Mouse (Mus musculus): Measurements from ENCODE around the gene Pxn. TPM values are rescaled to one million over a fixed set of nuclear protein-coding genes. Genes with fewer than 3 reads are reported as not detected.

Pxn gene
- total RNA-seq, 1 experiment: 29.4 TPM

DNA sequence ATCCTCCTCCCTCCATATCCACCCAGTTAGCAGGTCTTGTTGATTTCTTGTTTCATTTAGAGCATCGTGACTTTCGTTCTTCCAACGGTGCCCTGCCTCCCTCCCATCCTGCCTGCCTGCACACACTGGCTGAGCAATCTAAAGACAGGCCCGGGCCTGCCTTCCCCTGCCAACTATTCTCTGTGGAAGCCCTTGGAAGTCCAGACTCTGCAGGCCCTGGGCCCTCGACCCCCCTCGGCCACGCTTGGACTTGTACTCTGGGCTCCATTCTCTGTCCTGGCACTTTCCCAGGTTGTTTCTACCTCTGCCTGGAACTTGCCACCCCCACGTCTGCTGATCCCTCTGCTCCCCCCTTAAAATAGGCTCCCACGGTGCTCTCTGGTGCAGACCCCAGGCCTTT is 19.5 kb downstream of the Pxn start:
- in situ Hi-C loops (cut with MboI; ENCODE audit: low sequenced_read_pairs in 2 of 2, unreplicated experiment in 2 of 2): no loop called here
- Histone ChIP-seq H3K9me3 (ENCODE audit: control insufficient read depth, insufficient read depth, low read depth, low read length) (no peaks in the 10 kb centered on the region), H3K4me1 (ENCODE audit: control insufficient read depth in 2 of 2, insufficient read depth in 2 of 2, low read length in 2 of 2, poor library complexity in 1 of 2) (peaks cover 13 to 19% of the 10 kb centered on the region in 2 experiments)

DNA sequence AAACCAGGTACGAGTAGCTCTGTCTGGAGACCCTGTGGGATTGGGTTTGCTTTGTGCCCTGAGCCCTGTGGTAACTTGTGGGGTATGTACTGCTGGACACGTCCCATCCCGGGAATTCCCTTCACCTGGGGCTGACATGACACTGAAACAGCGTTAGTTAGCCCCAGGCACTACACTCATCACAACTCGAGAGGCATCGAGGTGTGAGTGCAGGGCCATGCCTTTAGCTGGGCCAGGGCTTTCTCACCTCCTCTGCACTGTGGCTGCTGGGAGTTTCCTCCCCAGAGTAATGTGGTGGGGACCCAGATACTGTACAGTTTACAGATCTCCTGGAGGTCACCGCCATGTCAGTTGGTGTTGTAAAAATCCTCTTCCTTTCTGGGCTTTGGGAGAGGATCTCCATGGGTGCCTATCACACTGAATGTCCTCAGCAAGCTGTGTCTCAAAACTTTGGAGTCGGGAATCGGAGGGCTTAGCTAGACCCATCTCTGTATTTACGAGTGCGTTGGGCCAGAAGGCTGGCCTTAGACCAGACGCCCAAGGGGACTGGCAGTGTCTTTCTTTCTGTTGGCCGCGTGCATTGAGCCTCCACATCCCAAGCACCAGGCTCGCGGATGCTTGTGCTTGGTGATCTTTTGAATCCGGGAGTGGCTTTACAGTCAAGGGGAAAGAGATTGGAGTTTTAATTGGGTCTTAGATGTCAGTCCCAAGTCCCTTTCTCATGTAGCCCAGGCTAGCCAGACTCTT is 20.2 kb downstream of the Pxn start:
- TF ChIP-seq ZNF384 (IDR thresholded peaks at IDR 0.05; ENCODE audit: low read depth, low read length) (no peak), ZC3H11A (IDR thresholded peaks at IDR 0.05; ENCODE audit: borderline replicate concordance, low read depth, low read length) (no peak), CHD2 (IDR thresholded peaks at IDR 0.05; ENCODE audit: low read depth, low read length) (no peak)
- Histone ChIP-seq H3K9ac (ENCODE audit: insufficient read depth, low read depth, low read length, poor library complexity, severe bottlenecking) (peak overlapping the region; percentile 32; the same call in 1 of the 2 replicates), H3K9me3 (ENCODE audit: control insufficient read depth, insufficient read depth, low read depth, low read length) (no peaks in the 10 kb centered on the region), H3K4me3 (ENCODE audit: insufficient read depth in 1 of 2, low read depth in 1 of 2, low read length in 2 of 2, poor library complexity in 1 of 2, severe bottlenecking in 1 of 2) (no peak overlapping the region), H3K36me3 (ENCODE audit: control insufficient read depth, insufficient read depth, low read length, poor library complexity, severe bottlenecking) (no peaks in the 10 kb centered on the region; the same call in 1 of the 2 replicates), H3K4me1 (ENCODE audit: control insufficient read depth in 2 of 2, insufficient read depth in 2 of 2, low read length in 2 of 2, poor library complexity in 1 of 2) (peaks cover 13 to 21% of the 10 kb centered on the region in 2 experiments), H3K27ac (ENCODE audit: insufficient read depth, low read depth, low read length, poor library complexity, severe bottlenecking) (no peak overlapping the region)
- in situ Hi-C loops (cut with MboI; ENCODE audit: low sequenced_read_pairs in 2 of 2, unreplicated experiment in 2 of 2): no loop called here
- no peak for DNase-seq (ENCODE audit: low read depth, low spot score)

More for the DNA sequence above, 19.5 kb downstream of the Pxn start:
- Histone ChIP-seq H3K9ac (ENCODE audit: insufficient read depth, low read depth, low read length, poor library complexity, severe bottlenecking) (peak overlapping the region; percentile 32; the same call in 1 of the 2 replicates), H3K27ac (ENCODE audit: insufficient read depth, low read depth, low read length, poor library complexity, severe bottlenecking) (no peak overlapping the region), H3K36me3 (ENCODE audit: control insufficient read depth, insufficient read depth, low read length, poor library complexity, severe bottlenecking) (no peaks in the 10 kb centered on the region; the same call in 1 of the 2 replicates), H3K4me3 (ENCODE audit: insufficient read depth in 1 of 2, low read depth in 1 of 2, low read length in 2 of 2, poor library complexity in 1 of 2, severe bottlenecking in 1 of 2) (no peak overlapping the region)
- no peak for DNase-seq (ENCODE audit: low read depth, low spot score)
- no peak for TF ChIP-seq ZC3H11A (IDR thresholded peaks at IDR 0.05; ENCODE audit: borderline replicate concordance, low read depth, low read length)
- no peak for TF ChIP-seq CHD2 (IDR thresholded peaks at IDR 0.05; ENCODE audit: low read depth, low read length)
- no peak for TF ChIP-seq HCFC1 (IDR thresholded peaks at IDR 0.05; ENCODE audit: borderline replicate concordance, insufficient read depth, low read length)
- no peak for TF ChIP-seq MAFK (IDR thresholded peaks at IDR 0.05; ENCODE audit: insufficient read depth, low read depth, low read length)
- TF ChIP-seq ZNF384 (IDR thresholded peaks at IDR 0.05; ENCODE audit: low read depth, low read length): no peak

DNA sequence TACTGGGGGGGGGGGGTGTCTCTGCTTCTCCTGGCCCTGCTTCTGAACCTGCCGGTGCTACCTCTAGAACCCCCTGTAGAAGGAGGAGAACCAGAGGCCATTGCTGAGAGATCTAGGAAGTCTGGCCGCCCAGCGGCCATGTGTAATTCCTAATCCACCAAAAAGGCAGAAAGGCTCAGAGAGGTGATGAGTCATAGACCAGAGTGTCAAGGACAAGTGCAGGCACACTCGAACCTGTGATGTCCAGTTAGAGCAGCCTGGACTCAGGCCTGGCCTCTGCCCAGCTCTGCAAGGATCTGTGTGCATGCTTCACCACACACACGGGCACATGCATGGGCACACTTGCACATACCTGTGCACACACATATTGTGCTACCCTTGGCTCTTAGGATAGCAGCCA is 21.7 kb downstream of the Pxn start:
- in situ Hi-C loops (cut with MboI; ENCODE audit: low sequenced_read_pairs in 2 of 2, unreplicated experiment in 2 of 2): no loop called here
- Histone ChIP-seq H3K36me3 (ENCODE audit: control insufficient read depth, insufficient read depth, low read length, poor library complexity, severe bottlenecking) (no peaks in the 10 kb centered on the region; the same call in 1 of the 2 replicates), H3K9ac (ENCODE audit: insufficient read depth, low read depth, low read length, poor library complexity, severe bottlenecking) (no peak overlapping the region), H3K4me1 (ENCODE audit: control insufficient read depth in 2 of 2, insufficient read depth in 2 of 2, low read length in 2 of 2, poor library complexity in 1 of 2) (peaks cover 15 to 31% of the 10 kb centered on the region in 2 experiments), H3K9me3 (ENCODE audit: control insufficient read depth, insufficient read depth, low read depth, low read length) (no peaks in the 10 kb centered on the region), H3K4me3 (ENCODE audit: insufficient read depth in 1 of 2, low read depth in 1 of 2, low read length in 2 of 2, poor library complexity in 1 of 2, severe bottlenecking in 1 of 2) (no peak overlapping the region), H3K27ac (ENCODE audit: insufficient read depth, low read depth, low read length, poor library complexity, severe bottlenecking) (no peak overlapping the region)
- TF ChIP-seq ZNF384 (IDR thresholded peaks at IDR 0.05; ENCODE audit: low read depth, low read length): no peak
- TF ChIP-seq MAFK (IDR thresholded peaks at IDR 0.05; ENCODE audit: insufficient read depth, low read depth, low read length): no peak
- no peak for TF ChIP-seq CHD2 (IDR thresholded peaks at IDR 0.05; ENCODE audit: low read depth, low read length)
- no peak for TF ChIP-seq ZC3H11A (IDR thresholded peaks at IDR 0.05; ENCODE audit: borderline replicate concordance, low read depth, low read length)
- no peak for TF ChIP-seq HCFC1 (IDR thresholded peaks at IDR 0.05; ENCODE audit: borderline replicate concordance, insufficient read depth, low read length)
- no peak for DNase-seq (ENCODE audit: low read depth, low spot score)

DNA sequence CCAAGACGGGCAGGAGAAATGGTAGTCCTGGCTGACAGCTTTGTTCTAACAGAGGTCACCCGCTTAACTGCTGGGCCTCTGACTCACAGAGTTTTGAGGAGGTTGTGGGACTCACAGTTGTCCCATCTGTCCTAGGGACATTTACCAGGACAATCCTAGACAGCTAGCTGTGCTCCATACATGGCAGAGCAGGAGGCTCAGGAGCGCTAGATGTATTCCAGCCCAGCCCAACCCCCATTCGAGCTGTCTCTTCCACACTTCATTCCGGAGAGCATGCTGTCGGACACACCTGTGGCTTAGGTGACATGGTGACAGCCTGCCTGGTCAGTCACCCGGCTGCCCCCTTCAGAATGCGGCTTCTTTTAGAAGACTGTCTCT is 22.9 kb downstream of the Pxn start:
- Histone ChIP-seq H3K27ac (ENCODE audit: insufficient read depth, low read depth, low read length, poor library complexity, severe bottlenecking) (no peak overlapping the region), H3K9ac (ENCODE audit: insufficient read depth, low read depth, low read length, poor library complexity, severe bottlenecking) (no peak overlapping the region), H3K9me3 (ENCODE audit: control insufficient read depth, insufficient read depth, low read depth, low read length) (no peaks in the 10 kb centered on the region), H3K36me3 (ENCODE audit: control insufficient read depth, insufficient read depth, low read length, poor library complexity, severe bottlenecking) (no peaks in the 10 kb centered on the region; the same call in 1 of the 2 replicates), H3K4me1 (ENCODE audit: control insufficient read depth in 2 of 2, insufficient read depth in 2 of 2, low read length in 2 of 2, poor library complexity in 1 of 2) (peaks cover 15 to 30% of the 10 kb centered on the region in 2 experiments), H3K4me3 (ENCODE audit: insufficient read depth in 1 of 2, low read depth in 1 of 2, low read length in 2 of 2, poor library complexity in 1 of 2, severe bottlenecking in 1 of 2) (no peak overlapping the region)
- TF ChIP-seq HCFC1 (IDR thresholded peaks at IDR 0.05; ENCODE audit: borderline replicate concordance, insufficient read depth, low read length) (no peak), CHD2 (IDR thresholded peaks at IDR 0.05; ENCODE audit: low read depth, low read length) (no peak), MAFK (IDR thresholded peaks at IDR 0.05; ENCODE audit: insufficient read depth, low read depth, low read length) (no peak), ZNF384 (IDR thresholded peaks at IDR 0.05; ENCODE audit: low read depth, low read length) (no peak), ZC3H11A (IDR thresholded peaks at IDR 0.05; ENCODE audit: borderline replicate concordance, low read depth, low read length) (no peak)
- DNase-seq (ENCODE audit: low read depth, low spot score): no peak
- in situ Hi-C loops (cut with MboI; ENCODE audit: low sequenced_read_pairs in 2 of 2, unreplicated experiment in 2 of 2): no loop called here
